Mouse (Mus musculus): ENCODE results near the gene Recql5.

The Recql5 gene

DNA sequence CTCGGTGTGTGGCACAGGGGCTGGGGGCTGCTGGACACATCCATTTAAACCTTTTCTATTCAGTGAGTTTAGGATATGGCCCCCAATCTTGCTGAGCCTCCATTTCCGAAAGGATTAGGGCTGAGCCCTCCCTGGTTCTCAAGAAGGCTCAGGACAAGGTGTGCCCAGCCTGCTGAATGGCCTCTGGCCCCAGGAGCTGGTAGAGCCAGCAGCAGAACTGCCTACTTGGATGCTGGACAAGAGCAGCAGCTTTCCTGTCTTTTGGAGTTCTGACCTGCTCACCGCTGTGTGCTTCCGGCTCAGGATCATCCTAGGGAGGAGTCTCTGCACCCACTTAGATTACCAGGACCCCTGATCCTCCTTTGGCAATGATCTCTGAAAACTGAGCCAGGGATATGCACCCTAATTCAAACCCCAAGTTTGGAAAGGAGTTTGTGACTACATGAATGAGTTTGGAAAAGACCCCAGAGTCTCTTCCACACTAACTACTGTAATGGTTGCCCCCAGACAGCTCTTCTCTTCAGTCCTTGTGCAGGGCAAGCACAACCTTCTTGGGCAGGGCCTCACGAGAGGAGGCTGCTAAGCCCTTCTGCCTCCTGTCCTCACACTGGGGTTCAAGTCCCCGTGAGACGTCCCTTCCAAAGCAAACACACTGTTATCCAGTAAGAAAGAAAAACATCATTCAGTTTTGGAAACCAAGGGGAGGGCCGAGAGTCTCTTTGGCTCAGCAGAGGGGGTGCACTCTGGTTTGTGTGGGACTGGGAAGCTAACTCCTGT lies 32.5 kb downstream of the Recql5 start:
- DNase-seq, result no peak

DNA sequence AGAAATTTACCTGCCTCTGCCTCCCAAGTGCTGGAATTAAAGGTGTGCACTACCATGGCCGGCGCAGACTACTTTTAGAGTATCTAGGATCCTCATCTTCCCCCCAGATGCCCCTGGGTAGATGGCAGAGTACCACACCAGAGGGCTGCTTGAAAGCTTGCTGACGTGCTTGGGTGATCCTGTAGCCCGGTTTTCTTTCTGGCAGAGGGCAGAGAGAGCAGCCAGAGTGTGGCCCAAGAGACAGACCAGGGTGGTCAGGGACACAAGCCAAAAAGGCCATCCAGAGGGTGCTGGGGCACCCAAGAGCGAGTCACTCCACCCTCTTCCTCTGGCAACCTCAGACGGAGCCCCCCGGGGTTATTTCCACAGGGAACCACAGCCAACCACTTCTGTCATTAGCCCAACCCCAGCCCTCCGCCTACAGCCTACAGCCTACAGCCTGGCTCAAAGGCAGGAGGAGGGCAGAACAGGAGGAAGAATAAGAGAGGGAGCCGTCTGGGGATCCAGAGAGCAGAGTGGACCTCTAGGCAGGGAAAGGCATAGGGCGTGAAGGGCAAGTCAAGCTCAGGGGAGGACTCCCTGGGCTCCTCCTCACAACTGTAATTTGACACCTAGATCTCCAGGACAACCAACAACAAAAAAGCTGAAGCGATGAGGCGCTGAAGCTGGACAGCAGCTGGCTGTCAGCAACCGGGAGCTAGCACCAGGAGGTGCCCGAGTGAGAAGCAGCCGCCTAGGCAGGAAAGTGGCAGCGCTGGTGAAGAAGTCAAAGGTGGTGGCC lies 33.6 kb downstream of the Recql5 start, which contains the start of gene Smim5:
Gene Smim5, plus strand, starts transcription at position 481 of the 781 bp plus-strand sequence.
- peak; percentile 67 for DNase-seq

DNA sequence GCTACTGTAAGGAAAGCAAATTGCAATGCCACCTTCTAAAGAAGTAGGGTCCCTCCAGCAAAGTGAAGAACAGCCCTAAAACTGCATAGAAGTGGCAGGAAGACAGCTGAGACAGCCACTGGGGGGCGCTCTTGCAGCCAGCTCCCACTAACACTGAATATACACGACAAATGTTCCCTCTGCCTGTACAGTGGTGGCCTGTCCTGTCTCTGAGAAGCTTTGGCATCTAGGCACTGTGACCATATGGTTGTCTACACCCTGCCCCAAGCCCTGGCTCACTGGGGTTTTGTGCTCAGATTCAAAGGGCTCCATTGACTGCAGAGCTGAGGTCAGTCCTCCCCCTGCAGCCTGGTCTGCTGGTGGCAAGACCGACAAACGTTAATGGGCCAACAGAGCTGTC lies 34.4 kb downstream of the Recql5 start:
- DNase-seq, result peak; percentile 46

DNA sequence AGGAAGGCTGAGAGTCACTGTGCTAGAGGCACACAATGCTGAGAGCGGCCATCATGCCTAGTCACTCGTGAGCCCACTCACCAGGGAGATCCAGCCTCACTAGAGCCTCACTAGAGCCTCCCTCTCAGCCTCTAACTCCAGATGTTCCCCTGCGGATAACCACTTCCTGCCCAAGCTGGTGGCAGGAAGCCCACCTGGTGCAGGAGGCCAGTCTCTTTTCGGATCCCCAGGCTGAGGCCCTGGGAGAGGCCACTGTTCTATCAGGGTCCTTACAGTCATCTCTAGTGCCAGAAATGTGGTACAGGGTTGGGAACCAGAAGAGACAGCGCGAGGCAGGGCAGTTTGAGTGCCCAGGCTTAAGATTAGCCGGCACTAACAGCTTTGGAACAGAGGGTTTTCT lies 34.8 kb downstream of the Recql5 start:
- DNase-seq, result no peak

DNA sequence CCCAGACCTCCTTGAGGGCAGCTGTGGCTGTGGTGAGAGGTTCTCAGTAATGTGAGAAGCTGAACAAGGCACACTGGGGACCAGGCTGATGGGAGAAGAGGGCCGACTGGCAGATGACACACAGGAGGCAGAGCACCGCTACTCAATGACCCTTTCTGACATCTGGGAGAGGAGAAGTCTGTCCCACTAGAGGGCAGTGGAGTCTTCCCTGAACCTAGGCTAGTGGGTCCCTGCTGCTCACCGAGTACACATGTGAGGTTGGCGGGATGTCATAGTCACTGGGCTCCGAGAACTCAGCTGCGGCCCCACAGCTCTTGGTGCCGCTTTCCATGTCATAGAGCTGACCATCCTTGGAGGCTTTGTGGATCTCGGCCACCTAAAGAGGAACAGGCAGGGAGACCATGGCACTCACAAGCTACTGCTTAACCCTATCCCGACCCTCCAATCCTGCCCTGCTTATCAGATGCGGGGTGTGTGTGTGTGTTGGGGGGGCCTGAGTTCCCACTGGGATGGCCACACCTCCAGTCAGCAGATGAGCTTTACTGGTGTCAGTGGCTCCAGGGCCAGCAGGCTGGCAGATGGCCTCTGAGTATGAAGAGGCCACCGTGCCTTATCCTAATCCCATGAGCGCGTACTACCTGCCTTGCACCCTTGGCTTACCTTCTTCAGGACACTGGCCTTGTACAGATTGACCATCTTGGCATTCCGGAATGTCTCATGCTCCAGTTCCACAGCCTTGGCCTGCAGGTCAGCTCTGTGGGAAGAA lies 38.3 kb downstream of the Recql5 start:
- DNase-seq, result peak; percentile 58

DNA sequence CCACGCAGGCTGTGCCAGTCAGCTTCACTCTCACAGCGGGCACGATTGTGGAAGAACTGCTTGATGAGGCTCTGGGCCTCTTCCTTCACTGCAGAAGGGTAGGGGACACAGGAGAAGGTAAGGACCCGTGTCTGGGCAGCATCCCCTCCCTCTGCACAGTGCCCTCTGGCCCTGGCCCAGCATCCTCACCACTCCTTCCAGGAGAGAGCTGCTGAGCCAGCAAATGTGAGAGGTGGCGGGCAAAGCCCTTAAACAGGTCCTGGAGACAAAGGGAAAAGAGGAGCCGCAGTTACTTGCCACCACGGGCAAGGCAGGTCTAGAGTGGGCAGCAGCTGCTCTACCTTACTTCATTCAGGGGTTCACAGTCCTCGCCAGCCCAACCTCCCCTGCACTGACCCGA lies 40.2 kb downstream of the Recql5 start:
- no peak for DNase-seq

DNA sequence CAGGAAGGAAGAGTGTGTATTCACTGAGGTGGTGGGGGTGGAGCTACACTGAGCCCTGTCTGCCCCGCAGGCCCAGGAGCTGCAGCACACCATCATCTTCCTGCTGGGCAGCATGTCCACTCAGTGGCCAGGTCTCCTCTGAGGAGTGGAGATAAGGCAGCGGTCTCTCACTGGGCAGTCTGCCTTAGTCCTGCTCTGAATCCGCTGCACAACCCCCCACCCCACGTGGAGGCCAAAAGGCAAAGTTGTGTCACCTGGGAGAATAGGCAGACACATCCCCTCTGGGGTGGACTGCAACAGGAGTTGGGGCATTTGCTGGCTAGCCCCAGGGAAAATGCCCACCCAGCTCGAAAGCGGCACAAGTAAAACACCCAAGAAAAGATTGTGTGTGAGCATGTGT lies 41.1 kb downstream of the Recql5 start:
- DNase-seq, result no peak

DNA sequence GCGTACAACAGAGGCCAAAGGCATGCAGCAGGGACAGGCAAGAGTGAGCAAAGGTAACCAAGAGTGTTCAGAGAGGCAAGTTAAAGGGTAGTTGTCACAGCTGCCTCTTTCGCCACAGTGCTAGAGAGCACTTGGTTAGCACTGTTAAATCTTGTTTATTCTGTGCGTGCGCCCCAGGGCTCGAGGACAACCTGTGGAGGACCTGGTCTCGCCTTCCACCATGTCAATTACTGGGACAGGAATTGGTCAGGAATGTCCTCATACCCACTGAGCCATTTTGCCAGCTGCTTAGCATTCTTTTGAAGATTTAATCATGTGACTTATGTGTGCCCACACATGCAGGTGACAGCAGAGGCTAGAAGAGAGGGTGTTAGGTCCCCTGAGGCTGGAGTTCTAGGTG lies 44.1 kb downstream of the Recql5 start:
- no peak for DNase-seq

DNA sequence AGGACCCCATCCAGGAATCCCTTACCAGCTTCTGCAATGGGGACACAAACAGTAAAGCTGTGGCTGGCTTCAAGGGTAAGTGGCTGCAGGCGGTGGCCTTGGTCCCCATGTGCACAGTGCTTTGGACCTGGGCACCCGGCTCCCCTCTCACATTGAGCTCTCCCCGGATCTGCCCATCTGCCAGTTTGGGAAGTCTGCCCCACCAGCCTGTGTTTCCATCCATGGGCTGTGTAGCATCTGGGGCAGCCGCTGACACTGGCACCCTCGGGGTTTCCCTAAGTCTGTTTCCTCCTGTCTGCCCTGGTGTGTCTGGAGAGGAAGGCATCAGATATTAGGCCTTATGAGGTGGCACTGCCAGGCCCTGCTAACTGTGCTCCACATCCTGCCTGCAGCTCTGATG lies 45.3 kb downstream of the Recql5 start:
- DNase-seq, result no peak

DNA sequence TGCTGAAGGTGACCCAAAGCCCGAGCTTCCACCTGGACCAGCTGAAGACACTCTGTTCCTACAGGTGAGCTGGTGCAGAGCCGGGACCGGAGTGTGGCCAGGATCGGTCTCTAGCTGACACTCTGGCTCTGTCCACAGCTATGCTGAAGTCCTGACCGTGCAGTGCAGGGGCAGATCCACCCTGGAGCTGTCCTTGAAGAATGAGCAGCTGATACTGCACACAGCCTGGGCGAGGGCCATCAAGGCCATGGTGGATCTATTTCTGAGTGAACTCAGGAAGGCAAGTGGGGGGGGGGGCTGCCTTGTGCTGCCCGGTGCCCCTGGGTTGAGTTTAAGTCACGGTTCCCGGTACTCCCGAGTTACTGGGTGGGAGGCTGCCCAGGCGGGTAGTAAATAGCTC lies 46.8 kb downstream of the Recql5 start:
- no peak for DNase-seq

DNA sequence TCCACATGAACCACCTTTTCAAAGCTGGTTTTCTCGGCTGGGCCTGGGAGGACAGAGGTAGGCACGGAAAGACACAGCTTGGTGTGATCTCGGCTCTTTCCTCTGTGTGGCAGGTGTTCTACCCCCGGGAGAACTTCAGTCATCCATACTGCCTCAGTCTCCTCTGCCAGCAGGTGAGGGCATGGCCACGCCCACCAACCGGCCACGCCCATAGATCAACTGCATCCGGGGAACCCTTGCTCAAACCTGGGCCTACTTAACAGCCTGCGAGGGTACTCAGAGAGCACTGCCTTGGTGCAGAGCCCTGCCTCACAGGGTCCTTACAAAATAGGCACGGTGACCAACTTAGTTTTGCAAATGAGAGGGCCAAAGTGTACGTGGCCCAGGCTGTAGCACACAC lies 48.0 kb downstream of the Recql5 start:
- no peak for DNase-seq

DNA sequence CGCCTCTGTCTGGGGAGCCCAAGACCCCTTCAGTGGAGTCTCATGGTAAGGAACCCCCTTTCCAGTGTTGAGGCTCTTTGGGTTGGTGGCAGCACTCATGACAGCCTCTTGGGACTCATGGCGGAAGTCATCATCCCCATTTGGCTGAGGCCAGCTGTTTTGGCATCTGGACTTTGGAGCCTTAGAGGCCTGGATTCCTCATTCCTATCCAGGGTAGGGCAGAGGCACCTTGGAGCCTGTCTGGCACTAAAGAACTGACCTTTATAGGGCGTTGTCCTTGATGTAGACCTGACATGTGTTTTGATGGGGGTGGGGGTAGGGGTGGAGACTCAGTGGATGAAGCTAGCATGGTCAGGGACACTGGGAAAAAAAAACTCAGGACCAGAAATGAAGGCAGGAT lies 48.9 kb downstream of the Recql5 start:
- DNase-seq, result no peak

DNA sequence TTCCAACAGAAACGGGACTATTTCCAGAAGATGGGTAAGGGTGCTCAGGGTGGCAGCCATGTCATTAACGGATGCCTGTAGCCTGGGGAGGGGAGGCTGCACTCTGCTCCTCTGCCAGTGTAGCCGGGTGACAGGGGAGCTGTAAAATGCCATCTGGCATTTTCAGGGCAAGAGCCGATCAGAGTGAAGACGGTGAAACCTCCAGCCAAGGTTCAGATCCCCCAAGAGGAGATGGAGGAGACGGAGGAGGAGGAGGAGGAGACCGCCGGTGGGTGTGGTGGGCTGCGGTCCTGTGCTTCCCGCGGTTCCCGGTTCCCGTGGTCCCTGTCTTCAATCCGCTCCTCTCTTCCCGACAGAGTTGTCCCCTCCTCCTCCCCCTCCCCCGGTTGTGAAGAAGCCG lies 50.0 kb downstream of the Recql5 start:
- DNase-seq, result no peak

DNA sequence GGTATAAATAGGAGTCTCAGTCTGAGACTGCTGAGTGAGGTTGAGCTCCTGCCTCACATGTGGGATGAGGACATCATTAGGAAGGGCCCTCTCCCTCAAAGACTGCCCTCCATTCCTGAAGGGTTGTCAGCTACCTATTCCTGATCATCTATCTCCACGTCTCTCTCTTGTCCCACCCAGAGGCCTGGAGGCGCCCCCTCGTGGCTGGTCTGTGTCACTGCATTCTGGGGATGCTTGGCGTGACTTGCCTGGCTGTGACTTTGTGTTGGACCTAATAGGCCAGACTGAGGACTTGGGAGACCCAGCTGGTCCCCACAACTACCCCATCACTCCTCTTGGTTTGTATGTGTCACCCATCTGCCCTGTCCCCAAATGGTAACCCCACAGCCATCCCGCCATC lies 52.3 kb downstream of the Recql5 start:
- DNase-seq, result peak; percentile 43

DNA sequence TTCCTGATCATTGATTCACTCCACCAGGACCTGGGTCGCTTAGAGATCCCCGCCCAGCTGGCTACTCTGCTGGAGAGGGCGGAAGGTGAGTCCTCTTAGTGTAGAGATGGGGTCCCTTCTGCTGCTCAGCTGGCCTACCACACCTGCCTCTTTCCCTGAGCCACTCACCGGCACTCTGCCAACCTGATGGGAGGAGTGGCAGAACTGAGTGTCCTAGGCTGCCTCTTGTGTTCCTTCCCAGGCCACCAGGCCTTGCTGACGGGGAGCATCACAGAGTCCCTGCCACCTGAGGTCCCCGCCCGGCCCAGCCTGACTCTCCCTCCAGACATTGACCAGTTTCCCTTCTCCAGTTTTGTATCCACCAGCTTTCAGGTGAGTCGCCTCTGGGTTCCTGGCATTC lies 55.2 kb downstream of the Recql5 start:
- no peak for DNase-seq

DNA sequence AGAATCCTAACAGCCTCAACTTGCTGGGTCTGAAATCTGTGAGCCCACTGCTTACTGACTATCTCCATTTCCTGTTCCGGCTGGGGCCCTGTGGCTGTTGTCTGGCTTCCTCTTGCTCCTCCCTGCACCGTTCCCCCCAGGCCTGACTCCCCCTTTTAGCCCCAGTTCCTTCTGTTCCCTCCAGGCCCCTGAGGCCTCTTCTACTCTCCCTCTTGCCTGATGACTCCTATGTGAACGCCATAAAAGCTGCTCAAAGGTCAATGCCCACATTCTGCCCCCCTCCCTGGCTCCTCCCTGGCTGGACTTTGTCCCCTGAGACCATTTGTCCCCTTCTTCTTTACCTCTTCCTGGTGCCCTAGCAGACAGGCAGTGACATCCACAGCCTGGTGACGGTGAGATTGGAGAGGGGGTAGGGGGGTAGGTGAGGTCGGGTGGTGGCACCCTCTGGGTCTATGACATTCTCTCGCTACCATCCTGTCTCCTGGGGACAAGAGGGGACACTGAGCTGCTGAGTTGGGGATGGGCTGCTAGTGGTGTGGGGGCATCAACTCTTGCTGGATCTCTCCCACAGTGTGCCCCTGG lies 56.0 kb downstream of the Recql5 start:
- DNase-seq, result no peak

DNA sequence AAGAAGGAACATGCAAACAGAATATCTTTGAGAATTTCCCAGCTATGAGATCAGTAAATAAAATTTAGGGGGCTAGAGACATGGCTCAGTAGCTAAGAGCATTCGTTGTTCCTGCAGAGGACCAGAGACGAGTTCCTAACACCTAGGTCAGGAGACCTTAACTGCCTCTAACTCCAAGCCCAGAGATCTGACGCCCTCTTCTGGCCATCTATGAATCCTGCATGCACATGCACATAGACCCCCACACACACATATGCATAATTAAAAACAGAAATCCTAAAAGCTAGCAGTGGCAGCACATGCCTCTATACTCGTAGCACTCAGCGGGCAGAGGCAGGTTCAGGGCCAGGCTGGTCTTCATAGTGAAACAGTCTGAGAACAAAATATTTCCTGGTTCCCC lies 56.8 kb downstream of the Recql5 start:
- DNase-seq, result no peak

DNA sequence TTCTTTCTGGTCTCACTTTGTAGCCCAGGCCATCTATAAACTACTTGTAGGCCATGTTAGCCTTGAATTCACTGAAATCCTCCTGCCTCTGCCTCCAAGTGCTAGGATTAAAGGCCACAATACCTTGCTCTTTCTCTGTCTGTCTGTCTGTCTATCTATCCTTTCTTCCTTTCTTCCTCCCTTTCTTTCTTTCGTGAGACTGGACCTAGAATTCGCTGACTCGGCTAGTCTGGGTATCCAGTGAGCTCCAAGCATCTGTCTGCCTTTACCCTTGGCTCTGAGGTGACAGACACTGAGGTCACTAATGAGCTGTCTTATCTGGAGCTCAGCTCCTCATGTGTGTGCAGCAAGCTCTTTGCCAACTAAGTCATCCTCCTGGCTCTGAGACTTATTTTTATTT lies 57.3 kb downstream of the Recql5 start:
- no peak for DNase-seq

DNA sequence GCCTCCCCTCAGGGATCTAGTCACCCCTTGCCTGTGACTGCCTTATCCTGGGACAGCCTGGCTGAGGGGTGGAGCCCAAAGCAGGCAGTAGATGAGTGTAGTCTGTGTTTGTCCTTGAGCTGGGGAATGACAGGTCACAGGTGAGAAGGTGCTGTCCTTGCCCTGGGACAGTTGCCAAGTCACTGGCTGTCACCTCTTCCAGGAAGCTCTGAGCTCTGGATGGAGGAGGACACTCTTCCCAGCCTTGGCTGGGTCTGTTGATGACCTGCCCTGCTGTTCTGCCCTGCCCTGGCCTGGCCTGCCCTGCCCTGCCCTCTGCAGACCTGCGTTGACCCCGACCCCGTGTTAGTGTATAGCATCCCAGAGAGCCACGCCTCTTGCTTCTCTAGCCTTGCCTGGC lies 60.8 kb downstream of the Recql5 start:
- DNase-seq, result no peak

DNA sequence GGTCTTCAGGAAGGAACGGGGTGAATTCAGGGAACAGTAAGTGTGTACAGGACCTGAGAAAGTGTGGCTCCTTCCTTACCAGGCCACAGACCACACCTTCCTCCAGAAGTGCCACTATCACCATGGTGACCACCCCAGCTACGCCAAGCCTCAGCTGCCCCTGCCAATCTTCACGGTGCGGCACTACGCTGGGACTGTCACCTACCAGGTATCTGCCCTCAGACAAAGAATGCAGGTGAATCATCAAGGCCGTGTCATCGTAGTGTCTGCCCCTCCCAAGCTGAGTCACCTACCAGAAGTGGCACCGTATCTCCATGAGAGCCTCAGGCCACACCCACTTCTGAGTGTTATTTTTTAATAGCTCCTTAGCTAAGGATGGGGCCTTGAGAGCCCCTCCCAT lies 63.9 kb downstream of the Recql5 start:
- no peak for DNase-seq

DNA sequence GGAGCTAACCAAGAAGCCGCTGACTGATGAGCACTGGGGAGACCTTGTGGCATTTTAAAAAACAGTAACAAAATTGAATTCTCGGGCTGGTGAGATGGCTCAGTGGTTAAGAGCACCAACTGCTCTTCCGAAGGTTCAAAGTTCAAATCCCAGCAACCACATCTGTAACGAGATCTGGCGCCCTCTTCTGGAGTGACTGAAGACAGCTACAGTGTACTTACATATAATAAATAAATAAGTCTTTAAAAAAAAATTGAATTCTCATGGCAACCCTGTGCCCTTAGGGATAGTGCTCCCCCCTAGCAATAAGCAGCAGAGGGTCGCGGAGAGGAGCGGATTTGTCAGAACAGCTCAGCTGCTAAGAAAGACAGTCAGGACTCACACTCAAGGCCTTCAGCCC lies 69.4 kb downstream of the Recql5 start:
- no peak for DNase-seq

DNA sequence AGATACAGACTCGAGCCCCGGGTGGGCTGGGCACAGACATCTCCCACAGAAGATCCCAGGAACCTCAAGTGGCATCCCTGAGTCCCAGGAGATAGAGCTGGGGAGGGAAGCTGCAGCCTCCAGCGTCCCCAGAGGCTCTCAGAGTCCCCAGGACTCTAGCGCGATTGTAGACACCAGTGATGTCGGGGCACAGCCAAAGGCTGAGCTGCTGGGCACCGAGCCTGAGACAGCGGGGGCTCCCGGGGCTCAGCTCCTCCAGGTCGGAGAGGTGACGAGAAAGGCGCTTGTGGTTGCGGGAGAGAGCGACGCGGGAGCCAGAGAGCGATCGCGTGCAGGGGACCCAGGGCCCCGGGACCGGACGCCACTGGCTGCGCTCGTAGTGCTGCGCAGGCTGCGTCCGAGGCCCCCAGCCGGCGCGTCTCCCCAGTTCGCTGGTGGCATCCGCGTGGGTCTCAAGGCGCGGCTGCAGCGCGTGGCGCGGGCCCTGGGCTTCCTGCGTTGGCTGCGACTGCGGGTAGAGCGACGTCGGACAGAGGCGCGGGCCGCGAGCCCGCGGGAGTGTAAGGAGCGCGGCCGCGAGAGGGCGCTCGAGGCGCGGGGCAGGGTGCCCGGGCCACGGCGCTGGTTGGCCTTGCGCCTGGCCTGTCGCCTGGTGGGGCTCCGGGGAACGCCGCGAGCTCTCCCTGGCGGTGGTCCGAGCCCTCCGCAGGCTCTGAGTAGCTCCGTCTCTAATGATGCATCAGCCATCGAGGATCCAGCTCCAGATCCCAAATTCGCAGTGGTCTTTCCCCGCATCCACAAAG lies 73.9 kb downstream of the Recql5 start:
- DNase-seq, result peak; percentile 92

All from retina, postnatal 1 day (tissue).